Mouse (Mus musculus): ENCODE measurements at regions not wholly inside any gene's neighbourhood (a gene's known extent, or its start where the extent isn't known, plus 50 kb on each side); places are given as distances from the start of the nearest gene placed in this dataset.
"Not testable (repeated sequence)": the region's sequence is repeated elsewhere in the genome, so short reads cannot be mapped to it uniquely, and the experiment has no call there.

DNA sequence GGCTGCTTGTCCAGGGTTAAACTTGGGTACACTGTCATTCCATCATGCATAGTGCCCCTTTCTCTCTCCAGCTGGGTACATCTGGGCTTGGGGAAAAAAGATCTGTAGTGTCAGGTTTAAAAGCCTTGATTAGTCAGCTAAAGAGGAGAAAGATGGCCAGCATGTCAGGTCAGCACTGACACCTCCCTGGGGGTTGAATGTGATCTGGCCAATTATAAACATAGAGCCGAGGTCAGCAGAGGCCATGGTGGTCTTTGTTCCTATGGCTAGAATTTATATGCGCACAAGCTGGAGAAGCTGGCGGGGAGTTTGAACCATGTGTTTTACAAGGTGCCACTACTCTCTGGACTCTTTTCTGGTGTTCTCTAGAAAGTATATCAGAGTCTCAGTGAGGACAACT, 61.0 kb upstream of the Gm12728 start:
- no peak for DNase-seq (ENCODE audit: low read depth in 1 of 2, low spot score in 2 of 2)

DNA sequence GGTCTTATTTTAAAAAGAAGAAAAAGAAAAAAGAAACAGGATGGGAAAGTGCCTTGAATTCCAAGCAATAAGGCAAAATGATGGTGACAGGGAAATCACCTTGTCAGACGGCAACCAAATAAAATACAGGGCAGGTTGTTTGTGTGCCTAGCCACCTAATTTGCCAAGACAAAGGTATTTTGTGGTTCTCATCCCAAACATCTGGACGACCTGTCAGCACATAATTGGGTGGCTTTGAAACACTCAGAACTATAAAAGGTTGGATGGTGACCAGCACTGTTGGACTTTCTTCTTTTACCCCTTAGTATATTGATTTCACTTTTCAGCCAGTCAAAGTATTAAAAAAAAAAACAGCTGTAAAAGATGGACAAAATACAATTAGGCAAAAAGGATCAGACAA, 58.8 kb upstream of the Gm12728 start:
- DNase-seq (ENCODE audit: low read depth in 1 of 2, low spot score in 2 of 2), result no peak

GRCm38 (mm10) chr4:105735116-105735515, 54.6 kb upstream of the Gm12728 start:
- DNase-seq (ENCODE audit: low read depth in 1 of 2, low spot score in 2 of 2), result not testable (repeated sequence)
